Mouse (Mus musculus) limb, embryonic 12.5 days (tissue): ENCODE data around the gene Tm7sf2. TPM values are rescaled to one million over a fixed set of nuclear protein-coding genes. Genes with fewer than 3 reads are reported as not detected.
"Not testable (repeated sequence)": the region's sequence is repeated elsewhere in the genome, so short reads cannot be mapped to it uniquely, and the experiment has no call there.

ENCODE experiments used
- ATAC-seq: fragments of 200-750 bp; cut with Nextera tagmentation; 2 replicates; pipeline ENCODE4 v1.8.0; 2017; ENCODE audit warnings: low read depth, moderate TSS enrichment; ENCODE audit not compliant: insufficient number of reproducible peaks, insufficient read depth, low FRiP score, low TSS enrichment
- H3K27ac ChIP-seq: fragments of 300-500 bp; sonication (generic); 2 replicates; pipeline ENCODE4 v1.5.1; 2016; ENCODE audit warnings: mild to moderate bottlenecking, moderate library complexity
- H3K27me3 ChIP-seq: fragments of 300-500 bp; sonication (generic); 2 replicates; pipeline ENCODE4 v1.6.1; 2016; ENCODE audit warnings: mild to moderate bottlenecking, moderate library complexity
- H3K36me3 ChIP-seq: fragments of 300-500 bp; sonication (generic); 2 replicates; pipeline ENCODE4 v1.6.1; 2016; ENCODE audit warnings: mild to moderate bottlenecking, moderate library complexity
- H3K4me1 ChIP-seq: fragments of 300-500 bp; sonication (generic); replicated peaks from 2 replicates; pipeline ENCODE4 v1.6.1; 2016
- H3K4me2 ChIP-seq: fragments of 300-500 bp; sonication (generic); 2 replicates; pipeline ENCODE4 v1.6.1; 2016; ENCODE audit warnings: mild to moderate bottlenecking, moderate library complexity
- H3K4me3 ChIP-seq: fragments of 300-500 bp; sonication (generic); replicated peaks from 2 replicates; pipeline ENCODE4 v1.5.1; 2016; ENCODE audit warnings: mild to moderate bottlenecking
- H3K9ac ChIP-seq: fragments of 300-500 bp; sonication (generic); replicated peaks from 2 replicates; pipeline ENCODE4 v1.6.1; 2016; ENCODE audit warnings: mild to moderate bottlenecking, moderate library complexity
- H3K9me3 ChIP-seq: fragments of 300-500 bp; sonication (generic); 2 replicates; pipeline ENCODE4 v1.6.1; 2016; ENCODE audit warnings: mild to moderate bottlenecking, moderate library complexity
- WGBS: fragments of 180-500 bp; shearing (Covaris S2); methylation state at CpG from one replicate; pipeline ENCODE4 v1.1.7; 2016; 5-methylcytosine and 5-hydroxymethylcytosine counted together
- polyA plus RNA-seq: library from polyadenylated mRNA; unstranded; fragments of >200 nt; fragmentation: Nextera tagmentation; extraction: Ambion mirVana; gene quantifications from 2 replicates; pipeline ENCODE4 v1.2.1, GENCODE M21; 2016

Tm7sf2 gene
- polyA plus RNA-seq, 1 experiment from 2014 or later, result 24.4 TPM

DNA sequence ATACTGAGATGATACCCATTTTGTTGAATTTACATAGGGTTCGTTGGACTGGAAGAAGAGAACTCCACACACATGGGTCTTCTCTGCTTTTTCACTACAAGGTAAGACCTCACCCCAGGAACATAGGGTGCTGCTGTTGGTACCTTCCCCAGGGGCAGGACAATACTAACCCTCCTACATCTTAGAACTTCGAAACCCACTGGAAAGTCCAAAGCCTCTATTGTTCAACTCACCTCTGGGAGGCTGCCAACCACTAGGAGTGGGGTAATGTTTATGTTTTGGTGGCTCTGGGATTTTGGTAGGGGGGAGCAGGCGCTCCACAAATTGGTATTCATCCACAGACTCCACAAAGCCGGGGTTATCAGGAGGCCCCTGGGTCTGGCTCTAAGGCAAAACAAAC, 11.5 kb downstream of the Tm7sf2 start:
- 66% methylated on average over 4 of the region's 4 CpGs for whole genome bisulfite sequencing
- Histone ChIP-seq H3K27ac (no peak overlapping the region), H3K9ac (peak overlapping the region; percentile 92), H3K4me2 (peak overlapping the region; percentile 86), H3K27me3 (no peaks in the 10 kb centered on the region), H3K4me1 (peaks cover 16% of the 10 kb centered on the region), H3K9me3 (no peaks in the 10 kb centered on the region), H3K4me3 (peak overlapping the region; percentile 86), H3K36me3 (peaks cover 59% of the 10 kb centered on the region)
- ATAC-seq, result no peak

DNA sequence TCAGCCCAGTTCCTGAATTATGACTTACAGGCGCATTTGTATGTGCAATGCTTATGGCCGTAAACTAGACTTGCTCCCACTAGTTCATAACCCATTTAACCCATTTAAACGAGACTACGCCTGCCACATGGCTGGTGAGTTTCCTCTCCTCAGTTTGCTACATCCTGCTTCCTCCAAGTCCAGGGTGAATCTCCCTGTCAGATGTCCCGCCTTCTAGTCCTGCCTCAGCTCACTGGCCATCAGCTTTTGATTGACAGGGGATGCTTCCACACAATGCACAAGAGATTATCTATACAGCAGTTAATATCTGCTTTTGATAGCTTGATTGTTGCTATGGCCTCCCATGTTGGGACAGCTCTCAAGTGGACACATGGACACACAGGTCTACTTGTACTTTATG, 13.9 kb downstream of the Tm7sf2 start:
- Histone ChIP-seq H3K27me3 (no peaks in the 10 kb centered on the region), H3K9ac (no peak overlapping the region), H3K36me3 (peaks cover 74% of the 10 kb centered on the region), H3K9me3 (no peaks in the 10 kb centered on the region), H3K4me2 (no peak overlapping the region), H3K4me3 (no peak overlapping the region), H3K27ac (no peak overlapping the region), H3K4me1 (peaks cover 16% of the 10 kb centered on the region)
- 86% methylated on average over 5 of the region's 5 CpGs for WGBS
- ATAC-seq, result no peak

DNA sequence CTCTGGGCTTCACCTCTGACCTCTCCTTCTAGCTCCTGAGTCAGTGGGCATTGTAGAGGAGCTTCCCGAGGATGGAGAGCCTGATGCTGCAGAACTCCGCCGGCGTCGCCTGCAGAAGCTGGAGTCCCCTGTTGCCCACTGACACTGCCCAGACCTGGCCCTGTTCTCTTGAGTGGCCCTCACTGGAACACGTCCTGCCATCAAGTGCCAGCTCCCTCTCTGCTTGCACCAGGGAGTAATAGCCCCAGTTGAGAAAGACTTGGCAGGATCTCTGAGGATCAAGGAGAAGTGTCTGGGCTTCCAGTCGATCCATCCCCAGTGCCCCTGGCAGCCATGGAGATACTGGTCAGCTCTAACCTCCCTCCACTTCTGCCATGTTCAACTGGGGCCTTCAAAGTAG, 15.7 kb downstream of the Tm7sf2 start:
- Histone ChIP-seq H3K9me3 (no peaks in the 10 kb centered on the region), H3K4me2 (no peak overlapping the region), H3K36me3 (peaks cover 78% of the 10 kb centered on the region), H3K4me3 (no peak overlapping the region), H3K4me1 (peaks cover 19% of the 10 kb centered on the region), H3K27ac (no peak overlapping the region), H3K27me3 (no peaks in the 10 kb centered on the region), H3K9ac (no peak overlapping the region)
- 89% methylated on average over 7 of the region's 7 CpGs for WGBS
- ATAC-seq, result no peak

DNA sequence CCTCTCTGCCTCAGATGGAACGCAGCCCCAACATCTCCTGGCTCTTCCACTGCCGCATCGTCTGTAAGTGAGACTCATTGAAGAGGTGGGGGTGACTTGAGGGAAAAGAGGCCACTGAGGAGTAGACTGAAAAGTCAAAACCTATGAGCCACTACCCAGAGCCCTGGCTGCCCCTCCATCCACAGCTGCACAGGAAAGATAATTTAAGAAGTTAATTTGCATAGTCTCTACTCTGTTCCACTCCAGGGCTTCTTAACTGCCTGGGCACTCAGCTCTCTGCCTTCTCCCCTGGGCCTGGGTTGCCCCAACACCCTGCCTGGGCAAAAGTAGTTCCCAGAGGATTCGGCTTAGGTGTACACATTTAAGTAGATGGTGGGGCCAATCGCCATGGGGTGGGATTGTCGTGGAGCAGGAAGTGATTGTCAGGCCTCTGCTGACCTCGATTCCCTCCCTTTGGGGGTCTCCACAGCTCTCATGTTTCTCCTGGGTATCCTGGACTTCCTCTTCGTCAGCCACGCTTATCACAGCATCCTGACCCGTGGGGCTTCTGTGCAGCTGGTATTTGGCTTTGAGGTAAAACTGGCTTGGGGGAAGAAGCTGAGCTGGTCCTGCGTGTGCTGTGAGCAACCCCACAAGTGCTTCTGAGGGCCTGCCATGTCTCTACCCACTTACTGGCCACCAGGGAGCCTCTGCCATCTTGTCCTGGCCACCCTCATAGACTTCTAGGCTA, 19.3 kb downstream of the Tm7sf2 start:
- Histone ChIP-seq H3K4me3 (peak overlapping the region; percentile 95; the same call in 1 of the 2 replicates), H3K9ac (no peak overlapping the region), H3K9me3 (no peaks in the 10 kb centered on the region), H3K36me3 (peaks cover 58% of the 10 kb centered on the region), H3K27me3 (no peaks in the 10 kb centered on the region), H3K4me1 (peaks cover 18% of the 10 kb centered on the region), H3K27ac (no peak overlapping the region), H3K4me2 (no peak overlapping the region)
- no peak for ATAC-seq
- WGBS, result 92% methylated on average over 11 of the region's 11 CpGs

DNA sequence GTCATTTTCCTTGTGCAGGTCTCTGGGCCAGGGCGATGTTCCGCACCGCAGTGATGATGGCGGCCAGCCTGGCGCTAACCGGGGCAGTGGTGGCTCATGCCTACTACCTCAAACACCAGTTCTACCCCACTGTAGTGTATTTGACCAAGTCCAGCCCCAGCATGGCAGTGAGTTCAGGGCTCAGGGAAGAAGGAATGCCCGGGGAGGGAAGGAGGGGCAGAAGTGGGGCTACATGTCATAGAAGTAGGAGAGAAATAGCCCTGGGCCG, 20.3 kb downstream of the Tm7sf2 start:
- peak overlapping the region; percentile 82 for H3K4me2 ChIP-seq
- peaks cover 48% of the 10 kb centered on the region for H3K36me3 ChIP-seq
- peaks cover 18% of the 10 kb centered on the region for H3K4me1 ChIP-seq
- no peak overlapping the region for H3K27ac ChIP-seq
- 88% methylated on average over 8 of the region's 8 CpGs for whole genome bisulfite sequencing
- peak overlapping the region; percentile 95 for H3K4me3 ChIP-seq
- peak overlapping the region; percentile 88 for H3K9ac ChIP-seq
- no peak for ATAC-seq
- no peaks in the 10 kb centered on the region for H3K9me3 ChIP-seq
- no peaks in the 10 kb centered on the region for H3K27me3 ChIP-seq

DNA sequence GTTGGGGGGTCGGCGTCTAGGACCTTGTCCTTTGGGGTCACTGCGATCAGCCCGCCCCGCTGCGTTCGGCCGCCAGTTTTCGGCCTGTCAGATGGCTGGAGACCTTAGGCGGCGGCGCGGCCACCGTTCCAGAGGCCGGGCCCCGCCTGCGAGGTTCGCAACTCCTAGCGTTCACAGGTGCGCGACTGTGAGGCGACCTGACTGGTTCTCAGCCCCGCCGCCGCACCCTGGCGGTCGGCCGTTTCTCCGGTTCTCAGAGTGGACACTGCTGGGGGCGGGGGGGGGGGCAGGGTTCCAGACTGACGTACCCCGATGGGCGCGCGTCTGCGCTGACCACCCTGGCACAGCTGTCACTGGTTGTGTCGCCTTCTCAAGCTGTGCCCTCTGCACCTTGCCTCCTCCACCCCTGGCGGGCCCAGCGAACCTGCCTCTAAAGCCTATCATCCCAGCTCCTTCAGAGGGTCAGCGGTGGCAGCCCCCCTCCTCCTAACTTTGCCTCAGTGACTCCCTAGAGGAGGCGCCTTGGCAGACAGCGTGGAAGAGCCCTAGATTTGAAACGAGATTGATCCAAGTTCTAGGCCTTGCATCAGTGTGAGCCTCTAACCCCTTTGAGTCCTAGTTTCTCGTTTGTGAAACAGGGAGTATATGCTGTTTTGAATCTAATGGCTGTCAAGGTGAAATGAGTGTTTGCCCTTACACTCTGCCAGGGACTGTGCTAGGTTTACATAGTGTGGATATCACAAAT, 20.8 kb downstream of the Tm7sf2 start:
- peaks cover 18% of the 10 kb centered on the region for H3K4me1 ChIP-seq
- H3K27me3 ChIP-seq, result no peaks in the 10 kb centered on the region
- WGBS, result 2% methylated on average over 42 of the region's 44 CpGs
- H3K4me3 ChIP-seq, result peak overlapping the region; percentile 95
- H3K9me3 ChIP-seq, result no peaks in the 10 kb centered on the region
- H3K36me3 ChIP-seq, result peaks cover 43% of the 10 kb centered on the region
- ATAC-seq, result 0 out of 2 replicates have a peak, but pooled peaks have one; percentile 16
- peak overlapping the region; percentile 82 for H3K4me2 ChIP-seq
- peak overlapping the region; percentile 88 for H3K9ac ChIP-seq
- H3K27ac ChIP-seq, result peak overlapping the region; percentile 98

DNA sequence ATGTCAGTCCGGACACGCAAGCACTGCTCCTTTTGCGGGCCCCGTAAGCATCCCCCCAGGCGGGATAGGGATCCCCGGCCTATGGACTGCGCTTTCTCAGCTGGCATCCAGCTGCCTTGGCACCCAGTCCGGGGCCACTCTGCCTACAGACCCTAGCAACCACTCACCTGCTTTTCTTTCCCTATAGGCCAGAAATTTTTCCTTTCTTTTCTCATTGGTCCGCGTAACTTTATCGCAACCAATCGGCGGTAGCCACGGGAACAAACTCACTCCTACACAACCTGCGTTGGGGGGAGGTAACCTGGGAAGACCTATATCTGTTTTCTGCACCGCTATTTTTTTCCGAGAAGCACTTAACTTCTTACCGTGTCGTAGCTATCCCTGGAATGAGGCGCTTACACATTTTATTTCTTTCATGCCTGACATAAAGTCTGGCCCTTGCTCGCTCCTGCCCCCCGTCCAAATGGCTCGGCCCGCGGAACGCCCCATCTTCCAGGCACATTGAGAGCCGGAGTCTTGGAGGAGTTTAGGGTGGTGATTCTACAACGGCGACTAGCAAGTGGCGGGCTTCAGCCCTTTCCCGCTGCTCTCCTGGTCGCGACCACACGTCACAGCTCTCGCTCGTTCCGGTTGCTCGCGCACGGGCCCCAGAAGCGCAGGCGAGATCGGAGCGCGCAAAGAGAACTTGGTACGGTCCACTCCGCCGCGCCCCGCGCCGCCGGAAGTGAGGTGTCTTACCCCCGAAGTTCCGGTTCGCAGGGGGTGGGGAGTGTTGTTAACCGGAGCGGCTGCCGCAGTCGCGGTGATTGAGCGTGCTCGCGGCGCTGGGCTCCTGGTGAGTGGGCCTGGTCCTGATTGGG, 21.6 kb downstream of the Tm7sf2 start, which contains the start of gene Syvn1:
Syvn1 (plus strand) TSS at position 283 of the 860 bp plus-strand sequence.
- peak; percentile 90 for ATAC-seq
- peaks cover 35% of the 10 kb centered on the region for H3K36me3 ChIP-seq
- no peaks in the 10 kb centered on the region for H3K27me3 ChIP-seq
- H3K9me3 ChIP-seq, result no peaks in the 10 kb centered on the region
- peak within 1 kb of the TSS; percentile 82 for H3K4me2 ChIP-seq
- H3K9ac ChIP-seq, result peak within 1 kb of the TSS; percentile 88
- H3K4me3 ChIP-seq, result peak within 1 kb of the TSS; percentile 95
- H3K27ac ChIP-seq, result peak within 1 kb of the TSS; percentile 98
- H3K4me1 ChIP-seq, result peaks cover 18% of the 10 kb centered on the region
- WGBS, result under 1% methylated on average over 65 of the region's 65 CpGs

DNA sequence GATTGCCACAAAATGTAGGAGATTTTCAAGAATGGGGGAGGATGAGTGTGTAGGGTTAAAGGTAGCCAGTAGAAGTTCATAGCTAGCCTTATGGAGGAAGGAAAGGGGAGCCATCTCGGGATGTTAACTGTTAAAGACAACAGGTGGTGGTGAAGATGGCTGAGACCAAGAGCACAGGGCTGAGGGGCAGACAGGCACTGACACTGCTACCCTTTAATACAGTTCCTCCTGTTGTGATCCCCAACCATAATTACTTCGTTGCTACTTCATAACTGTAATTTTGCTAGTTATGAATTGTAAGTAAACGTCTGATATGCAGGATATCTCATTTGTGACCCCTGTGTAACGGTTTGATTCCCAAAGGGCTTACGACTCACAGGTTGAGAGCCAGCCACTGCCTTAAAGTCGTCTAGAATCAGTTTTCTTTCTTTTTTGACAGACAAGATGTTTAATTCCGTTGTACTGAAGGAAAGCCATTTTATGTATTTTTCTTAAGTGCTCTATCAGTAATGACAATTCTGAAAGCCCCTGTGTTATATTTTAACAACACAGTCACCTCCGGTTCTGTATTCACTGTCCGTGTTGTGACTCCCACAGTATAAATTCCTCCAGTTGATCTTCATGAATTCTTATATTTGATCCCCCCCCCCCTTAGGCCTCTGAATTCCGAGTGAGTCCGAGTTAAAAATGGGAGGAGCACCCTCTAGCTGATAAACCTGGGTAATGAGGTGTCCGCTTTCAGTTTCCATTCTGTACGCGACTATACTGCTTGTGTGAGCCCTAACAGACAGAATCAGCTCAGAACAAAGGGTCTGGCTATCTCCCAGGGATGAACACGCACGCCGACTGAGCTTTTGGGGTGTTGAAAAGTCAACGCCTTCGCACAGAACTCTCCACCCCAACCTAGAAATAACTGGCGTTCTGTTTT, 22.5 kb downstream of the Tm7sf2 start:
- Histone ChIP-seq H3K9ac (peak overlapping the region; percentile 88), H3K4me2 (peak overlapping the region; percentile 82), H3K36me3 (peaks cover 26% of the 10 kb centered on the region), H3K4me1 (peaks cover 18% of the 10 kb centered on the region), H3K27ac (peak overlapping the region; percentile 98), H3K9me3 (no peaks in the 10 kb centered on the region), H3K27me3 (no peaks in the 10 kb centered on the region), H3K4me3 (peak overlapping the region; percentile 95)
- peak; percentile 47; the same call in 1 of the 2 replicates for ATAC-seq
- 21% methylated on average over 20 of the region's 20 CpGs for WGBS

DNA sequence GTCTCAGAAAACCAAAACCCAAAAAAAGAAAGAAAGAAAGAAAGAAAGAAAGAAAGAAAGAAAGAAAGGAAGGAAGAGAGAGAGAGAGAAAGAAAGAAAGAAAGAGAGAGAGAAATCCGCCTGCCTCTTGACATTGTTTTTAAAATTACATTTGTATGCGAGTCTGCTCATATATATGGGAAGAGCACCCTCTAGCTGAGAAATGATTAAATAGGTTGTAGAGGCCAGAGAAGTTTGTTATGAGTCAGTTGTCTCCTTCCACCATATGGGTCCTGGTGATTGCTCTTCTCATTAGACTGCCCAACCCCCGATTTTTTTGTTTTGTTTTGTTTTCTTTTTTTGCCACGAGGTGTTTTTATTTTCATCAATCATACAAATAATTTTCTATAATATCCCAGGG, 24.1 kb downstream of the Tm7sf2 start:
- H3K27ac ChIP-seq, H3K4me2 ChIP-seq, ATAC-seq, H3K9me3 ChIP-seq, H3K27me3 ChIP-seq, H3K9ac ChIP-seq, H3K4me3 ChIP-seq: not testable (repeated sequence)
- 73% methylated on average over 4 of the region's 4 CpGs for WGBS
- H3K36me3 ChIP-seq, result peaks cover 10% of the 10 kb centered on the region
- peaks cover 18% of the 10 kb centered on the region for H3K4me1 ChIP-seq

DNA sequence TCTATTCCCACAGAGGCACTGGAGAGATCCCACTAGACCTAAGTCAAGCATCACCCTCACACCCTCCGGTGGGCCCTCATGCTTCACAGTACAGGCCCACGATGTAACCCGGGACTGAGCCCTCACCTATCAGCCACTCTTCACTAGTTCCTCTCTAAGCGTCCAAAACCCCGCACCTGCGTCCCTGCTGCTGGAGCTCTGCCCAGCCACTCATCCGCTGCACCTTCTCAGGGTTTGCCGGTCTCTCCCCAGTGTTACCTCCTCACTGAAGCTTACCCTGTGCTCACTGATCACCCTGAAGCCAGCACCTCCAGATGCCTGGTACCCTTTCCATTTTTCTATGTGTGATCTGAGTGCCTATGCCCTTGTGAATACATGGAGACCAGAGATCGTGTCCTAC, 25.9 kb downstream of the Tm7sf2 start:
- H3K27ac ChIP-seq, result no peak overlapping the region
- H3K9me3 ChIP-seq, result no peaks in the 10 kb centered on the region
- peaks cover 7% of the 10 kb centered on the region for H3K4me1 ChIP-seq
- no peak for ATAC-seq
- H3K4me2 ChIP-seq, result no peak overlapping the region
- no peak overlapping the region for H3K4me3 ChIP-seq
- H3K27me3 ChIP-seq, result no peaks in the 10 kb centered on the region
- H3K36me3 ChIP-seq, result no peaks in the 10 kb centered on the region
- no peak overlapping the region; the same call in 1 of the 2 replicates for H3K9ac ChIP-seq
- 86% methylated on average over 9 of the region's 9 CpGs for WGBS
